Mouse (Mus musculus): ENCODE measurements around the gene Slc35f6. TPM values are rescaled to one million over a fixed set of nuclear protein-coding genes. Genes with fewer than 3 reads are reported as not detected.
"Not testable (repeated sequence)": the region's sequence is repeated elsewhere in the genome, so short reads cannot be mapped to it uniquely, and the experiment has no call there.

Gene Slc35f6
- total RNA-seq, 2 experiments from 2014 or later = 39.6 to 41.6 TPM

DNA sequence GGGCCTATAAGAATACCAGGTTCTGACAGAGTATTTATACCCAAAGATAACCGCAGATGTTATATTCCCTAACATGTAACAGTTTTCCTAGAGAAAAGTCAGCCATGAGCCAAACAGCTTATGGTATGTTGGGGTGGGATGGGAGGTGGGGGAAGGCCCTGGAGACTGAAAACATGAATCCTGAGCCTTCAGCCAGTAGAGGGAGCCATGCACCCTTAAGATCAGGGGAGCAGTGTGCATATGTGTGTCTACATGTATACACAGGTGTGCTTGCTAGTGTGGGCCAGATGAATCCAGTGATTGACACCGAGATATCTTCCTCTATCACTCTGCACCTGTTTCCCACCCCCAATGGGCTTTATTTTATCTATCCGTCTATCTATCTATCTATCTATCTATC lies 39.0 kb downstream of the Slc35f6 start:
- DNase-seq (ENCODE audit: low spot score in 2 of 2) = peak in 1 of 2 experiments; percentile 41

- no peak for DNase-seq (ENCODE audit: low spot score in 2 of 2)
Measured at GRCm38 (mm10) chr5:30700361-30701000, 52.7 kb downstream of the Slc35f6 start.

- DNase-seq (ENCODE audit: low spot score in 2 of 2) = not testable (repeated sequence)
Measured at GRCm38 (mm10) chr5:30701373-30701772, 53.6 kb downstream of the Slc35f6 start.

- no peak for DNase-seq (ENCODE audit: low spot score in 2 of 2)
Measured at GRCm38 (mm10) chr5:30701866-30702265, 54.1 kb downstream of the Slc35f6 start.

Small RNAs within 50 kb of the gene (microRNA-seq; reads per million reads assigned to microRNA genes)
- gene Mir5625 = 0 reads per million in 2 experiments

Other genes with a start within 250 kb of the Slc35f6 start
- 10 to 100 TPM; 19.7 to 19.8 TPM for gene Otof, start 186.0 kb upstream of the Slc35f6 start, total RNA-seq (2021)
- gene 1700001C02Rik, start 181.9 kb upstream of the Slc35f6 start, total RNA-seq (2021) = not detected
- not detected for gene Cib4, start 102.1 kb upstream of the Slc35f6 start, total RNA-seq (2021)
- 10 to 100 TPM; 22.6 to 24.2 TPM for gene Kcnk3, start 59.8 kb upstream of the Slc35f6 start, total RNA-seq (2021)
- 1 to 10 TPM; 2.8 to 5.3 TPM for gene Cenpa, start 18.8 kb downstream of the Slc35f6 start, total RNA-seq (2021)
- gene Dpysl5, start 63.6 kb downstream of the Slc35f6 start, total RNA-seq (2021) = 10 to 100 TPM; 18.2 to 20.6 TPM
- gene Mapre3, start 166.7 kb downstream of the Slc35f6 start, total RNA-seq (2021) = 100 to 1,000 TPM; 221 to 228 TPM
- gene Tmem214, start 220.1 kb downstream of the Slc35f6 start, total RNA-seq (2021) = 10 to 100 TPM; 63.7 to 68.0 TPM
- 10 to 100 TPM; 15.6 to 16.4 TPM for gene Agbl5, start 240.8 kb downstream of the Slc35f6 start, total RNA-seq (2021)

Data from left cerebral cortex, adult 18-20 months (tissue).